Mouse (Mus musculus) ES-E14 (cell line): ENCODE measurements at regions not wholly inside any gene's neighbourhood (a gene's known extent, or its start where the extent isn't known, plus 50 kb on each side); places are given as distances from the start of the nearest gene placed in this dataset.
A peak's percentile ranks its signal among the peaks of the same experiment; 100 is the strongest.

ENCODE experiments used
- CHD2 ChIP-seq: IDR thresholded peaks from 2 replicates; pipeline ENCODE4 v1.6.1; 2014; ENCODE audit warnings: mild to moderate bottlenecking, low read depth, low read length, inconsistent platforms
- HCFC1 ChIP-seq: IDR thresholded peaks from 2 replicates; pipeline ENCODE4 v1.6.1; 2012; ENCODE audit warnings: low read length, inconsistent platforms, borderline replicate concordance; ENCODE audit not compliant: insufficient read depth
- MAFK ChIP-seq: IDR thresholded peaks from 2 replicates; pipeline ENCODE4 v1.6.1; 2014; ENCODE audit warnings: mild to moderate bottlenecking, low read depth, low read length, inconsistent platforms; ENCODE audit not compliant: insufficient read depth
- ZC3H11A ChIP-seq: IDR thresholded peaks from 2 replicates; pipeline ENCODE4 v1.6.1; 2012; ENCODE audit warnings: low read depth, mild to moderate bottlenecking, inconsistent platforms, low read length, borderline replicate concordance

GRCm38 (mm10) chr8:74822288-74822687, 50.7 kb upstream of the Isx start:
- TF ChIP-seq ZC3H11A (no peak), HCFC1 (no peak), CHD2 (peak; percentile 73), MAFK (no peak)
